Mouse (Mus musculus) hindbrain, embryonic 14.5 days (tissue): ENCODE measurements at regions not wholly inside any gene's neighbourhood (a gene's known extent, or its start where the extent isn't known, plus 50 kb on each side); places are given as distances from the start of the nearest gene placed in this dataset.

ENCODE experiments used
- ATAC-seq: fragments of 200-750 bp; cut with Nextera tagmentation; 2 replicates; pipeline ENCODE4 v1.8.0; 2017; ENCODE audit warnings: moderate number of reproducible peaks, mild to moderate bottlenecking, moderate TSS enrichment, moderate library complexity; ENCODE audit not compliant: low FRiP score
- DNase-seq: peaks from one replicate; pipeline ENCODE4 v3.0.0-alpha.2; 2015; ENCODE audit warnings: low spot score
- H3K27ac ChIP-seq: fragments of 300-500 bp; sonication (generic); 2 replicates; pipeline ENCODE4 v1.5.1; 2014; ENCODE audit warnings: mild to moderate bottlenecking, moderate library complexity
- H3K27me3 ChIP-seq: fragments of 300-500 bp; sonication (generic); 2 replicates; pipeline ENCODE4 v1.6.1; 2014; ENCODE audit warnings: mild to moderate bottlenecking, low read length, mixed read lengths; ENCODE audit not compliant: control insufficient read depth, insufficient read depth
- H3K36me3 ChIP-seq: fragments of 300-500 bp; sonication (generic); replicated peaks from 2 replicates; pipeline ENCODE4 v1.6.1; 2014; ENCODE audit not compliant: control insufficient read depth, insufficient read depth
- H3K4me1 ChIP-seq: fragments of 300-500 bp; sonication (generic); replicated peaks from 2 replicates; pipeline ENCODE4 v1.6.1; 2014; ENCODE audit warnings: antibody characterized with exemption, low read length, mixed read lengths; ENCODE audit not compliant: control insufficient read depth, insufficient read depth
- H3K4me2 ChIP-seq: fragments of 300-500 bp; sonication (generic); replicated peaks from 2 replicates; pipeline ENCODE4 v1.6.1; 2014; ENCODE audit warnings: mild to moderate bottlenecking, moderate library complexity
- H3K4me3 ChIP-seq: fragments of 300-500 bp; sonication (generic); replicated peaks from 2 replicates; pipeline ENCODE4 v1.5.1; 2014; ENCODE audit warnings: mild to moderate bottlenecking, low read length
- H3K9ac ChIP-seq: fragments of 300-500 bp; sonication (generic); 2 replicates; pipeline ENCODE4 v1.6.1; 2014
- H3K9me3 ChIP-seq: fragments of 300-500 bp; sonication (generic); 2 replicates; pipeline ENCODE4 v1.6.1; 2016; ENCODE audit warnings: low read length; ENCODE audit not compliant: control insufficient read depth
- WGBS: fragments of 180-500 bp; shearing (Covaris S2); extraction: QIAGEN DNeasy Blood & Tissue Kit; methylation state at CpG from one replicate; pipeline ENCODE4 v1.1.7; 2014; 5-methylcytosine and 5-hydroxymethylcytosine counted together

DNA sequence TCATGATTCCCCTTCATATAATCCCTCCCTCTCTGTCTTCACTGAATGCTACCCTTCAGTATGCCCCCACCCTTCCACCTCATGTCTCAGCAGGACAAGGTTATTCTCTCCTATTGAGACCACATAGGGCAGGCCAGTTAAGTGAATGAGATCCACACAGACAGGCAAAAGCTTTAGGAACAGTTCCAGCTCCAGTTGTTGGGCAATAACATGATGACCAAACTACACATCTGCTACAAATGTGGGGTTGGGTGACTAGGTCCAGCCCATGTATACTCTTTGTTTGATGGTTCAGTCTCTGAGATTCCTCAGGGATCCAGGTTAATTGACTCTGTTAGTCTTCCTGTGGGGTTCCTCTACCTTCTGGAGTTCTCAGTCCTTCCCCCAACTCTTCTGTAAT, 269.5 kb upstream of the Col3a1 start:
- no peak overlapping the region for H3K4me3 ChIP-seq
- DNase-seq (no peak), ATAC-seq (no peak)
- H3K27ac ChIP-seq = no peak overlapping the region
- no peaks in the 10 kb centered on the region for H3K36me3 ChIP-seq
- H3K9ac ChIP-seq = no peak overlapping the region
- no peak overlapping the region for H3K4me2 ChIP-seq
- H3K9me3 ChIP-seq = no peaks in the 10 kb centered on the region
- H3K27me3 ChIP-seq = no peaks in the 10 kb centered on the region
- H3K4me1 ChIP-seq = no peaks in the 10 kb centered on the region

DNA sequence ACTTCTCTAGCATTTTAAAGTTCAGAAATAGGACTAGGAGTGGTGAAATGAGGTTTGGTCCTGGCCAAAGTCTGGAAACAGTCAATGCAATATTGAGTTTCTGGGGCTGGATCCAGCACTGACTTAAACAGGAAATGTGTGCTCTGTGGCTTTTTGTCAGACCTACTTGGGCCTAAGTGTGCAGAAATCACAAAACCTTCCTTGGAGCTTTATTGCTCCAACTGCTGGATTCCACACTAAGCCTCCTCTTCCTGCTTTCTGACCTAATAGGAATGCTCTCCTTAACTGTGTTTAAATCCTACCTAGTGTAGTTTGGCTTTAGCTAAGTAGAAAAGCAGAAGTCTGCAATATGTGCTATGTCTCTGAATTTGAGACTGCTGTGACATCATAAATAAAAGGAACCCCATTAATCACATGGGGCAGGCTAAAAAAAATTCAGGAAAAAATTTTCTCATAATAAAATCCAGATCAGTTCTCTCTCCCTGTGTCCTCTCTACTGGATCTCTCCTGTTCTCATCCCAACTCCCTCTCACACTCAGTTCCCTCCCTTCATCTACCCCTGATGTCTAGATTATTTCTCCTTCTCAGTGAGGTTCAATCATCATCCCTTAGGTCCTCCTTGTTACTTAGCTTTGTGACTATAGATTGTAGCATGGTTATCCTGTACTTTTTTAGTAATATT, 268.0 kb upstream of the Col3a1 start:
- ATAC-seq (no peak), DNase-seq (no peak)
- H3K4me2 ChIP-seq = no peak overlapping the region
- H3K9me3 ChIP-seq = no peaks in the 10 kb centered on the region
- H3K4me1 ChIP-seq = no peaks in the 10 kb centered on the region
- no peak overlapping the region for H3K4me3 ChIP-seq
- H3K36me3 ChIP-seq = no peaks in the 10 kb centered on the region
- no peaks in the 10 kb centered on the region for H3K27me3 ChIP-seq
- H3K9ac ChIP-seq = no peak overlapping the region
- H3K27ac ChIP-seq = no peak overlapping the region

DNA sequence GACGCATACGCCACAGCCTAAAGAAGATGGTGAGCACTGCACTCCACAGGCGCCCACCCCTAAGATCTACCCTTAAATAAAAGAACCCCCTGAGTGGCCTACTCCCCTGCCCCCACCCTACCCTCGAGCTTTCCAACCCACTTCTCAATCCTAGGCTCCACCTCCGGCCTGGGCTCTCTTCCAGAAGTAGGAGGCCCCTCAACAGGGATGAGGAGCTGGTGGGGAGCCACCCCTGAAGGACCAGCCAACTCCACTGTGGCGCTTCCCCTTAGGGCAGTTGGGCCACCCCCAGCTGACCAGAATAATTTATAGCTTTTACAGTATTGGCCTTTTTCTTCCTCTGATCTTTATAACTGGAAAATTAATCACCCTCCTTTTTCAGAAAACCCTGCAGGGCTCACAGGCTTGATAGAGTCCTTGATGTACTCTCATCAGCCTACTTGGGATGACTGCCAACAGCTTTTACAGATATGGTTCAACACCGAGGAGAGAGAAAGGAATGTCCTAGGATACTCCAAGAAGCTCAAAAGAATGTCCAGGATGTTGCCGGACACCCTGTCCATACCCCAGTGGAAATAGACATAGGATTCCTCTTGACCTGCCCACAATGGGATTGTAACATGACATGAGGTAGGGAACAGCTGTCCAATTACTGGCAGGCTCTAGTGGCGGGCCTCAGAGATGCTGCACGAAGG, 220.3 kb upstream of the Col3a1 start:
- DNase-seq = no peak

GRCm38 (mm10) chr1:45100966-45101365, 210.4 kb upstream of the Col3a1 start:
- Histone ChIP-seq H3K9ac (no peak overlapping the region), H3K4me3 (no peak overlapping the region), H3K4me2 (no peak overlapping the region), H3K36me3 (no peaks in the 10 kb centered on the region), H3K27ac (no peak overlapping the region), H3K27me3 (no peaks in the 10 kb centered on the region), H3K4me1 (no peaks in the 10 kb centered on the region), H3K9me3 (no peaks in the 10 kb centered on the region)
- no peak for ATAC-seq
- DNase-seq = no peak

More for the DNA sequence above, 220.3 kb upstream of the Col3a1 start:
- Histone ChIP-seq H3K9ac (no peak overlapping the region), H3K27ac (no peak overlapping the region), H3K4me2 (no peak overlapping the region), H3K4me3 (no peak overlapping the region), H3K9me3 (no peaks in the 10 kb centered on the region), H3K4me1 (no peaks in the 10 kb centered on the region), H3K27me3 (no peaks in the 10 kb centered on the region), H3K36me3 (no peaks in the 10 kb centered on the region)
- ATAC-seq = peak; percentile 31; the same call in 1 of the 2 replicates
- WGBS = 84% methylated on average over 10 of the region's 10 CpGs

GRCm38 (mm10) chr1:45116409-45117144, 194.8 kb upstream of the Col3a1 start:
- Histone ChIP-seq H3K9ac (no peak overlapping the region), H3K4me2 (no peak overlapping the region), H3K27me3 (no peaks in the 10 kb centered on the region), H3K9me3 (no peaks in the 10 kb centered on the region), H3K36me3 (no peaks in the 10 kb centered on the region), H3K4me3 (no peak overlapping the region), H3K4me1 (no peaks in the 10 kb centered on the region), H3K27ac (no peak overlapping the region)
- 82% methylated on average over 1 of the region's 1 CpGs for WGBS
- peak; percentile 28 for DNase-seq
- peak; percentile 59; the same call in 1 of the 2 replicates for ATAC-seq

GRCm38 (mm10) chr1:45135152-45135714, 176.1 kb upstream of the Col3a1 start:
- H3K36me3 ChIP-seq = no peaks in the 10 kb centered on the region
- no peak overlapping the region for H3K27ac ChIP-seq
- no peaks in the 10 kb centered on the region for H3K4me1 ChIP-seq
- no peak overlapping the region for H3K4me3 ChIP-seq
- DNase-seq = no peak
- no peaks in the 10 kb centered on the region for H3K9me3 ChIP-seq
- no peak overlapping the region for H3K4me2 ChIP-seq
- WGBS = 85% methylated on average over 6 of the region's 7 CpGs
- H3K9ac ChIP-seq = no peak overlapping the region
- ATAC-seq = no peak
- H3K27me3 ChIP-seq = no peaks in the 10 kb centered on the region

- Histone ChIP-seq H3K4me2 (no peak overlapping the region), H3K9ac (no peak overlapping the region), H3K4me3 (no peak overlapping the region), H3K27ac (no peak overlapping the region), H3K27me3 (no peaks in the 10 kb centered on the region), H3K9me3 (no peaks in the 10 kb centered on the region), H3K36me3 (no peaks in the 10 kb centered on the region), H3K4me1 (no peaks in the 10 kb centered on the region)
- ATAC-seq (no peak), DNase-seq (no peak)
- WGBS = 90% methylated on average over 2 of the region's 2 CpGs
Observed at GRCm38 (mm10) chr1:45147019-45147418, 164.3 kb upstream of the Col3a1 start.

DNA sequence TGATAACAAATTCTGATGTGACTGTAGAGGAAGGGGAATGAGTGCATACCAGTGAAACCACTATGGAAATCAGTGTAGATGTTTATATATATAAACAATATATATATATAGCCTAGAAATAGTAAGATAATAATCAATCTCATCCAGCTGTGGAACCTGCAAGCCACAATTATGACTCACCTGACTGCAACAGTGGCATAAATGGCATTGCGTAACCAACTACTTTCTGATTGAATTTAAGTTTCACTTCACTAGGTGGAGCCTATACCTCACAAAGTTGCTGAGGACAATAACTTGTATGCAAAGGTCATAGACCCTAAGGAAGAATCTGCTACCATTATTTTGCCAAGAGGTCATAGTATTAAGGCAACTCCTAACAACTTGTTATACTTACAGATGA, 129.7 kb upstream of the Col3a1 start:
- DNase-seq (no peak), ATAC-seq (no peak)
- no peak overlapping the region for H3K4me3 ChIP-seq
- no peaks in the 10 kb centered on the region for H3K9me3 ChIP-seq
- H3K27ac ChIP-seq = no peak overlapping the region
- no peaks in the 10 kb centered on the region for H3K4me1 ChIP-seq
- H3K9ac ChIP-seq = no peak overlapping the region
- H3K36me3 ChIP-seq = no peaks in the 10 kb centered on the region
- WGBS = 95% methylated on average over 1 of the region's 1 CpGs
- no peaks in the 10 kb centered on the region for H3K27me3 ChIP-seq
- H3K4me2 ChIP-seq = no peak overlapping the region

DNA sequence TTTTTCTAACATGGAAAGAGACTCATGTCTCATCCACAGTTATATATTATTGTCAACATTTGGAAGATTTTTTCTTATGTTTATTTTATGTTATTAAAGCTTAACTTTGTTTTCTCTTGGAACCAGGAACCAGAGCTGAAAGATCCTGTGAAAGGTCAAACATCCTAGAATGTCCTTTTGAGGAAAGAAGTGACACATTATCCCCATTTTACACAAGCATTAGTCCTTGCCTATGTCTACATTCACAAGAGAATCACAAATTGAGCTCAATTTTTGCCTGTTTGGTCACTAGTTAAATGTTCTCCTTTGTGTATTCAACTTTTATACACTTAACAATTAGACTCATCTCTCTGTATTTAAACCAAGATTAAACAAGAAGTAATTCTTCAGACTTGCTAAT, 126.0 kb upstream of the Col3a1 start:
- no peaks in the 10 kb centered on the region for H3K4me1 ChIP-seq
- no peak overlapping the region for H3K4me2 ChIP-seq
- no peaks in the 10 kb centered on the region for H3K9me3 ChIP-seq
- H3K36me3 ChIP-seq = no peaks in the 10 kb centered on the region
- no peak overlapping the region for H3K9ac ChIP-seq
- ATAC-seq = no peak
- DNase-seq = peak; percentile 21
- H3K27me3 ChIP-seq = no peaks in the 10 kb centered on the region
- no peak overlapping the region for H3K4me3 ChIP-seq
- H3K27ac ChIP-seq = no peak overlapping the region
